Mouse (Mus musculus) spleen, postnatal 36 days (tissue): ENCODE results near the gene Snf8.

Experiments used
- DNase-seq, 2 experiments: peaks; one replicate each; pipeline ENCODE4 v3.0.0; 2022; ENCODE audit warnings: low spot score in 2 of 2, mixed read lengths in 1 of 2

The Snf8 gene

GRCm38 (mm10) chr11:96028130-96028529 is 6.6 kb upstream of the Snf8 start:
- DNase-seq = no peak

- DNase-seq = no peak
Measured at GRCm38 (mm10) chr11:96030571-96030970, 4.1 kb upstream of the Snf8 start.

- no peak for DNase-seq
Measured at GRCm38 (mm10) chr11:96031701-96032100, 3.0 kb upstream of the Snf8 start.

GRCm38 (mm10) chr11:96033264-96033663 is 1.4 kb upstream of the Snf8 start:
- DNase-seq = no peak

GRCm38 (mm10) chr11:96034116-96034515 is 569 bp upstream of the Snf8 start:
- DNase-seq = no peak

- DNase-seq = no peak
Measured at GRCm38 (mm10) chr11:96035133-96035532, 448 bp downstream of the Snf8 start.

- DNase-seq = no peak
Measured at GRCm38 (mm10) chr11:96037499-96037898, 2.8 kb downstream of the Snf8 start.

- DNase-seq = no peak
Measured at GRCm38 (mm10) chr11:96038560-96038959, 3.9 kb downstream of the Snf8 start.

GRCm38 (mm10) chr11:96044803-96045567 is 10.3 kb downstream of the Snf8 start:
- DNase-seq = no peak

- no peak for DNase-seq
Measured at GRCm38 (mm10) chr11:96046028-96046427, 11.3 kb downstream of the Snf8 start.

- no peak for DNase-seq
Measured at GRCm38 (mm10) chr11:96046793-96047192, 12.1 kb downstream of the Snf8 start.

- peak; percentile 7 to 13 for DNase-seq
Measured at GRCm38 (mm10) chr11:96047469-96048373, 13.0 kb downstream of the Snf8 start.

- no peak for DNase-seq
Measured at GRCm38 (mm10) chr11:96049939-96050338, 15.3 kb downstream of the Snf8 start.

GRCm38 (mm10) chr11:96050854-96051253 is 16.2 kb downstream of the Snf8 start:
- DNase-seq = no peak

GRCm38 (mm10) chr11:96058309-96058708 is 23.6 kb downstream of the Snf8 start:
- DNase-seq = no peak

- peak; percentile 65 for DNase-seq
Measured at GRCm38 (mm10) chr11:96064521-96065214, 30.0 kb downstream of the Snf8 start.

GRCm38 (mm10) chr11:96065215-96065911 is 30.7 kb downstream of the Snf8 start, which contains the start of gene Ube2z:
TSS of gene Ube2z (minus strand) at chr11:96065388.
- peak; percentile 97 for DNase-seq

GRCm38 (mm10) chr11:96068231-96068630 is 33.5 kb downstream of the Snf8 start:
- DNase-seq = no peak

- DNase-seq = no peak
Measured at GRCm38 (mm10) chr11:96070353-96070752, 35.7 kb downstream of the Snf8 start.

GRCm38 (mm10) chr11:96071013-96071412 is 36.3 kb downstream of the Snf8 start:
- DNase-seq = no peak

GRCm38 (mm10) chr11:96073295-96073993 is 38.8 kb downstream of the Snf8 start:
- DNase-seq = no peak
